Mouse (Mus musculus) 3T3-L1 (cell line): Measurements from ENCODE around the gene S100pbp.
A peak's percentile ranks its signal among the peaks of the same experiment; 100 is the strongest.

ENCODE experiments used
- DNase-seq: peaks from one replicate; pipeline ENCODE4 v3.0.0-alpha.2; 2015; ENCODE audit warnings: low read depth, low spot score

Gene S100pbp

DNA sequence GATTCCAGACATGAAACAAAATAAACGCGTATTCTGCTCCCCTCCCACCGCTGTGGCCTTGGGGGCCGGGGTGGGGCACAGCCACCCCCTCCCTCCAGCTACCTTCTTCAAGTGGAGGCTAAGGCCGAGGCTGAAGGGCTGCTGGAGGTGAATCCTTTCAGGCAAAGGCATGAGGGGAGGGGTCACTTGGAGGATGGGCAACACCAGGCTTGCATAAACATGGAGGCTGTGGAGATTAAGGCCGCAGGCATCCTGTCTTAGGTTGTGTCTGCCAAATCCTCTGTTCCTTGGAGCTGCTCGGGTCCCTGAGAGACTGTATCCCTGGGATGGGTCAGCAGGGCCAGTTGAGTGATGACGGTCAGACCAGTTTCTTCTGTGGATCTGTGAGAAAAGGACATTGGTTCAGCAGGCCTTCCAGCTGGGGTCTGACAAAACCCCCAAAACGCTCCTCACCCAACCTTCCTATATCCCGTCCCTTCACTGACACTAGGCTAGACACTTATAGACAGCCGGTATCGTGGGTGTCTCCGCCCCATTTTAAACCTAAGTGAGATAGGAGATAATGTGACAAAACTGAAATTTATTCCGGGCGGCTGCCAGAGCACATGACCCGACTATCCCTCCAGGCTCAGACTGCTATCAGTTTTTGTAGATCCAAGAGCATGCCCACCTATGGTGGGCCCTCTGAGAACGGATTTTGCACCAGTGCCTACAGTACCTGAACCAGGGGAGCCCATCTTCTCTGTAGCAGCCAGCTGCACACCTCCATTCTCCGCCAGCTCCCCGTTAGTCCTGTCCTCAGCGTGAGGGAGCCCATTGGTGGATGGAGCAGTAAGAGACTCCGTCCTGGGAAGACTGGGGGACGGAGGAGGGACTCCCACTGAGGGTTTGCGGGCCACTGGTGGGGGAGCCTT lies 31.8 kb upstream of the S100pbp start:
- DNase-seq = no peak

DNA sequence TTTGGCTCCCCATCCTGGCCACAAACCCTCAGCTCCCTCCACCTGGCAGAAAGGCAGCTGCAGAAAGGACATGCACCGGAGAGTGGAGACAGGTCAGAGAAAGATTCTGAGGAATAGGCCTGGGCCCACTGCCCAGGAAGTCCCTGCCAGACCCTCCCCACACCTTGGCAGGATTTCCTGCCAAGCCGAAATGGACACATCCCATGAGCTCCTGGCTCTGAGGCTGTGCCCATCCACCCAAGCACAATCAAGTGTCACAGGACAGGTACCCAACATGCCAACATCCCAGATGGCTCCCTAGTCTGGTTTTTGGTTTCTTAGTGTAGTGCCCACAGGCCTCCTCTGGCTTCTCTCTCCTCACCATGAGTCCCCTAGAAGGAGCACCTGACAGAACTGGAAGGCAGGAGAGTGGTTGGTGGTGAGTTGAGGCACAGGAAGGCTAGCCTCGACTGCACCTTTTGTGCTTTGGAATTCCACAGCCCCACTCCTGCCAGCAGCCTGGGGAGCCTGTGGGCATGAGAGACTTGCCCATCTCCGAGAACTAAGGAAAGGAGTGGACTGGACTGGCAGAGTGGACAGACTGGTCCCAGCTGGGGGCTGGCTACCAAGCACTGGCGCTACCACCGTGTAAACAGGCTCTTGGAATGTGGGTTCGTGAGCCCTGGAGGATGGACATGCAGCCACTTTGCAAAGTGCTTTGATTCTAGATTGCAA lies 31.0 kb upstream of the S100pbp start:
- DNase-seq = no peak

DNA sequence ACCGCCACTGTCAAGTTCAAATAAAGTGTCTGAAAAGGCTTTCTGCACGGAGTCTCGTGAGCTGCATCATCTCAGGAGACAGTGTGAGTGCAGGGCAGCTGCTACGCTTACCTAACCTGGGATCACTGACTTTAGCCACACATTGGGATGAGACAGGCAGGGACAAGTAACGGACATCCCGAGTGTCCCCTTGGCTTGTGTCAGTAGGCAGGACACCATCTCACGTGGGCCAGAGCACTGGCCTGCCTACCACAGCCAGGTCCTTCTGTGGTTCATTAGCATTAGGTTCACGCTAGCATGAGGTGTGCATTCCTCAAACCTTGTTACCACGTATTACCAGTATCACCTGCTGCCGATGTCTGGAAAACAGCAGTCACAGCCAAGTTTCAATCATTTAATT lies 29.7 kb upstream of the S100pbp start:
- no peak for DNase-seq

DNA sequence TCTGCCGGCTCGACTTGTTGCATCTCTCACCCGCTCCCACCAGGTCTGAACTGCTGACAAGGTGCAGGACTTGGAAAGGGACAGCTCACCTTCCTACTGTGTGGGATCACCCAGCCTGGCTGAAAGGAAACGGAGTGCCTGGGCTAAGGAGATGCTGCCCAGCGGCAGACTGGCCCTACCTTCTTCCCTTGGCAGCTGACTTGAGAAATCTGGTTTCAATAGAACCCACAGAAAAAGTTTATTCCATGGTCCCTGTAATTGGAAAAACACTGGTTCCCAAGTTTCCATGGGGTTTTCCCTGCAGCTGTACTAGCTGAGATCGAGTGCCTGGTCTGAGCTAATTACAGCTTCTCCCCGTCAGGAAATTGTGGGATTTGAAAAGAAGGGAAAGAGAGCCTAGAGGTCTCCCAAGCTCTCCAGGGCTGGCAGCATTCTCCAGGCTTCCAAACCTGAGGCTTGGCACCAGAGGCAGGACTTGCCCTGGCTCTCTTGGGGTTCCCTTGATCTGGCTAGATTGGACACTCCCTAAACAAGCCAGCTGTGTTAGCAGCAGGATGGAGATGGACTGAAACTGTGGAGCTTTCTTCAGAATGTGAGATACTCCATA lies 29.1 kb upstream of the S100pbp start:
- peak; percentile 42 for DNase-seq

DNA sequence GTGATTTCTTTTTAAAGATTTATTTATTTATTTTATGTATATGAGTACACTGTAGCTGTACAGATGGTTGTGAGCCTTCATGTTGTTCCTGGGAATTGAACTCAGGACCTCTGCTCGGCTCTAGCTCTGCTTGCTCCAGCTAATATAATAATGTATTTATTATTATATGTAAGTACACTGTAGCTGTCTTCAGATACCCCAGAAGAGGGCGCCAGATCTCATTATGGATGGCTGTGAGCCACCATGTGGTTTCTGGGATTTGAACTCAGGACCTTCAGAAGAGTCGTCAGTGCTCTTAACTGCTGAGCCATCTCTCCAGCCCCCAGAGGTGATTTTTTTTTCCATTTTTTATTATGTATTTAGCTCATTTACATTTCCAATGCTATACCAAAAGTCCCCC lies 23.0 kb upstream of the S100pbp start:
- DNase-seq = peak; percentile 44

DNA sequence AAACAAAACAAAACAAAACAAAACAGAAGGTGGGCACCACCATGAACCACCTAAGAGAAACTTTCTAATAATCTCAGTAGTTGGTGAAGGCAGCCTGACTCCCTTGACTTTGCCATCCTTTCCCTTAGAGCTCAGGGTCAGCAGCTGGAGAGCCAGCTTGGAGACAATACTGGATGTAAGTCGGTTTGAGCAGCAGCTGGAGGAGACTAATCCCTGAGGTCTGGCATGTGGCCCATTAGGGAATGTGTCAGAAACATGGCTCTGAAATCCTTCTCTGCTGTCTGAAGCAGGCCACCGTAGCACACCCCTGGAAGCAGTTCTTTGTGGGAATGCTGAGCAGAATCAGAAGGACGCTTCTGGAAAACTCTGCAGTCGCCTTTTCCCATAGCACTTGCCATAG lies 21.9 kb upstream of the S100pbp start:
- DNase-seq = peak; percentile 79

DNA sequence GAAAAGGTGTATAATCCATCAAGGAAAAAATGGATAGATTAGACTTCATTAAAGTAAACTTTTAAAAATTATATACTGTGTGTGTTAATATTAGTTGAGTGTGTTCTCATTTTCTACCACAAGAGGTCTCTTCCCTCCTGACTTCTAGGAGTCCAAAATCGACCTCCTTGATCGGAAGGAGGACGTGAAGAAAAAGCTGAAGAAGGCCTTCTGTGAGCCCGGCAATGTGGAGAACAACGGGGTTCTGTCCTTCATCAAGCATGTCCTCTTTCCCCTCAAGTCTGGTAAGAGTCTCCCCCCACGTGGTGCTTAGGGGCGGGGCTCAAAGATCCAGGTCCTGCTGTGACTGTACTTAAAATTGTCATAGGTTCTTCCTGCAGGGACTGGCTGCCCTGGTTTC lies 20.0 kb upstream of the S100pbp start:
- DNase-seq = peak; percentile 67

DNA sequence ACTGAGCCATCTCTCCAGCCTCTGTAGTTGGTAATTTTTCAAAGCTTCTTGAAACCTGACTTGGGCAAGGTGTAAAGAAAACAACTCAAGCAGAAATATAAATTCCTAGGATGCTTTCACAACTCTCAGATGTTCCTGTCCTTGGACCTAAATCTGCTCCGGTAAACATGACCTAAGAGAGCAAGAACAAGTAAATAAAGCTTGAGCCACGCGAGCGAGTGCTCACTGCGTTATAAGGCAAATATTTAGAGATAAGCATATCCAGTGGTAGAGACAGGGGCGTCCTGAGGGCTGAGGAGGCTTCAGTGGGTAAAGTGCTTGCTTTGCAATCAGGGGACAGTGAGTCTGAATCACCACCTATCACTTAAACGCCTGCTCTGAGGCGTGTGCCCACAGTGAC lies 17.3 kb upstream of the S100pbp start:
- no peak for DNase-seq

DNA sequence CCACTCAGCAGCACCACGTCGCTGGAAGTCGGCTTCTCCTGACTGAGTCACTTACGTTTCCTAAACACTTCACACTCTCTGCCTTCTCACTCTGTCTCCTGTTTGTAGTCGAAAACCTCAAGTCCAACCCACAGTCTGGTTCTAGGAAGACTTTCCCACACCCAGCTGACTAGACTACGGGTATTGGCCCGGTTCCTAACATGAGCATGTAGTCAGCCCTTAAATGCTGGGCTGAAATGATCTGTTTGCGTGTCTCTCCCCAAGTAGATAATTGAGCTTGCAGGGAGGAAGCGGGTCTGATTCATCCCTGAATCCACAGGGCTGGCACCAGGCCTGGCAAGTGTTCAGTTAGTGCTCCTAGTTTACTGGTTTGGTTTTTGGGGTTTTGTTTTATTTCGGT lies 15.1 kb upstream of the S100pbp start:
- peak; percentile 96 for DNase-seq

DNA sequence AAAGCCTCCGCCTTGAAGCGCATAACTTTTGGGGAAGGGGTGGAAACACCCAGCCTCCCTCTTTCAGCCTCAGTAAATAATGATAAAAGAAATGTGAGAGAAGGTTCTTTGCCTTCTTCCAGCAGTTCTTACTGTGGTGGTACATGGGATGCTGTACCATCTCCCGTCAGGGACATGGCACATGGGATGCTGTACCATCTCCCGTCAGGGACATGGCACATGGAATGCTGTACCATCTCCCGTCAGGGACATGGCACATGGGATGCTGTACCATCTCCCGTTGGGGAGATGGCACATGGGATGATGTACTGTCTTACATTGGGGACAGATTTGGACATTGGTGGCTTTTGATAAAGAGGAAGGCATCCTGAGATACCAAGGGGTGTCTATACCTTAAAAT lies 8.0 kb upstream of the S100pbp start:
- DNase-seq = no peak

DNA sequence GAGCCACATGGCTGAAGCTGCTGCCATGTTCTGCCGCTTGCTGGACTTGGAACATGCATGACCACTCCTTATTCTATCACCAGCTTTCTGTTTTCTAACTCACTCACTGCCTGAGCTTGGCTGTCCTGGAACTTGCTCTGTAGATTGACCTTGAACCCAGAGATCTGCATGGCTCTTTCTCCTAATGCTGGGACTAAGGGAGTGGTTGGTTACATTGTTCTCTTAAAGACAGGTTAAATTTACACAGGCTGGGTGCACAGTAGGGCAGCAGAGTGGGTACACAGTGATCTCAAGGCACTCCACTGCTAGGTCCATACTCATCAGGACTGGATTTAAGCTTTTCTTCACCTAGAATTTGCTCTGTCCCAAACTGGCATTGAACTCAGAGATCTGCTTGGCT lies 4.8 kb upstream of the S100pbp start:
- DNase-seq = no peak

DNA sequence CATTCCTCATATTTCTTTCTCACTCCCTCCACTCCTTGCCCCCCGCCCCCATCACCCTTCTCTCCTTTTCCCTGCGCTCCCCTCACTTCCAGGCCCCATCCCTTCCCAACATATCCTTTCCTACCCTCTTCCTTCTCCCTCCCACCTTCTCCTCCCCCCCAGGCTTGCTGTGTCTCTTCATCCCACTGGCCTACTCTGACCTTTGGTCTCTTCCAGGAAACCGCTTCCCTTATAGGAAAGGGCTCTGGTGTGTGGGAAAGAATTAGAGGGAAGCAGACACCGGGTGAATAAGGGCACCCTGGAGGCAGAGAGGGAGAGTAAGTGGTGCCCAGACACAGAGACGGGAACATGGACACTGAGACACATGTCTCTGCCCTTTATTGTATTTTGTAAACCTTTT lies 2.2 kb upstream of the S100pbp start:
- DNase-seq = no peak

DNA sequence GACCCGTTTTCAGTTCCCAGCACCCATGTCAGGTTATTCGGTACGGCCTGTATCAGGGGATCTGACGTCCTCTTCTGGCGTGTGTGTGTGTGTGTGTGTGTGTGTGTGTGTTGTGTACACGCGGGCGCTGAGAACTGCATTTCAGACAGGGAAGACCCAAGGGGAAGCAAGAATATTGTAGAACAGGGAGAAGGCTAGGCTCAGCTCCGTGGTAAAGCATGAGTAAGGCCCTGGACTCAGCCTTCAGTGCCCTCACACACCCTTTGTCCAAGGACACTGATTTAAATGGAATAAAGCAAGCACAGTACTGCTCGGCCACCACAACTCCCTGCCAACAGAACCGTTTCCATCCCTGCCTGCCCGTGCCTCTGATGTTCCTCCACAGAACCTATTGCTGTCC lies 1.0 kb upstream of the S100pbp start:
- DNase-seq = peak; percentile 43

DNA sequence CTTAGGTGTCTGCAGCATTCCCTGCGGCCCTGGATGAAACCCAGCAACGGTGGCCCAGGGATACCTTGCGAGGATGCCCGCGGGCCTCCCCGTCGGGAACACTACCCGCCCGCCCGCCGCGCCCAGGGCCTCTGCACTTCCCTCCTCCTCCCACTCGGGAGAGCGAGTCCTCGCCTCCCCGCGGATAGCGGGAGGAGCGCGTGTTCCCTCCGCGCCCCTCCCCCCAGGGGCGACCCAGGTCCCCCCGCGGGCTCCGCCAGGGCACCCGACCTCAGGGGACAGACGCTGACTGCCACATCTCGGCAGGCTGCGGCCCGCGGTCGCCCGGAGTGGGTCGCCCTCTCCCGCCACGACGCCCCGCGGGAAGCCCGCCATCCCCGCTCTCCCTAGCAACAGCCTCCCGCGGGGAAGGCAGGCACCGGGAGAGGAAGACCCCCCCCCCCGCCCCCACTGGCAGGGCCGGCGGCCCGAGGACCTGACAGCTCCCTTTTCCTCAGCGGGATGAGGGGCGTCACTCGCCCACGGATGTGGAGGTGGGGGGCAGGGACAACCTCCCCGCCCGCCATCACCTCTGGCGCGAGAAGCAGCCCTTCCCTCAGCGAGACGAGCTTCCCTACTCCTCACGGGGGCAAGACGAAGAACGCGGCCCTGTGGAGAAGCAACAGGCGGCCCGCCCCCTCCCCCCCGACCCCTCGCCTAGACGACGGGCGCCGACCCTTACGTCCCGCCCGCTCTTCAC lies 555 bp downstream of the S100pbp start:
- no peak for DNase-seq

DNA sequence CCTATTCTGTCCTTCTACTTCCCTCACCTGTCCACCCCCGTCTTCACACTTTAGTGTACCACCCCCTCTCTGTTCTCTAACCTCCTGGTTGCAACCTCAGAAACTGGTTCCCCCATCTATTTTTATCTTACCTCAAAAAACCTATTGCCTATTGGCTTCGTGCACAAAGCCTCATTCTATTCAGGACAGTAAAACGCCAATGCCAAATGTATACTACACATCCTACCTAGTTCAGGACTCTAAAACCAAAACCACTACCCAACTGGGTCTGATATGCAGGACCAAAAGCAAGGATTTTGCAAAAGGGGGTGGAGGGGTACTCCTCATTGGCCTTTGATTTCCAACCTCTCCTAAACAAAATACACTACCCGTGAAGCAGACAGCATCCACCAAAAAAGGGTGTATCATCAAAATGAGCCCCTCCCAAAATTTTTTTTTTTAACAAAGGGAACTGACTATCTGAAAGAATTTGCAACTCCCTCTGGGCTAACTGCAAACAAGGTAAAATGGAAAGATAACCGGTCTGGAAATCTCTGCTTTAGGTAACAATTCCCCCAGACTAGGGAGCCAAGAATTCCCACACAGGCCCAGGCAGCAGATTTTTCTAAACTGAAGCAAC lies 1.4 kb downstream of the S100pbp start:
- DNase-seq = no peak

DNA sequence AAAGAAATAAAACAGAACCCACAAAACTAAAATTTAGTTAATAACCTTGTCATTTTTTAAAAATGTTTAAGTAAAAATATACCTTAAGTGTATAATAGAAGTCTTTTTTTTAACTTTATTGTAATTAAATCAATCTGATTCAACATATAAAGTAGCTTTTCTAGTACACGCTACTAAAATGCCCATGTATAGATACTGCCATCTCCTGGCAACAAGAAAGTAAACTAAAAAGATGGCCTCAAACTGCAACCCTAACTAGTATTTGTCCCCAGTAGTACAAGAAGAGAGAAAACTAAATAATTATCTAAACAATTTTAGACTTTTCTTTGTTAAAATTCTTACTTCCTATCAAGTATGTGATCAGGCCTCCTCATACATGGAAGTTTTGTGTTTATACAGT lies 10.0 kb downstream of the S100pbp start:
- no peak for DNase-seq

DNA sequence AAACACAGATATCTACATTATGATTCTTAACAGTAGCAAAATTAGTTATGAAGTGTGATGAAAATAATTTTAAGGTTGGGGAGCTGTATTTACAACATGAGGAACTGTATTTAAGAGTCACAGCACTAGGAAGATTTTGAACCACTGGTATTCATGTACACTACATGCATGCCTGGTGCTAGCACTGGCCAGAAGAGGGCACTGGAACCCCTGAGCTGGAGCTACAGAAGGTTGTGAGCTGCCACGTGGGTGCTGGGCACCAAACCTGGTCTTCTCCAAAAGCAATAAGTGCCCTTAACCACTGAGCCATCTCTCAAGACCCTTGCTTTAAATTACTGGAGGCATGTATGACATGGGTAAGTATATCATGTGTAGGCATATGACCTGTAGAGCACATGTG lies 17.0 kb downstream of the S100pbp start:
- DNase-seq = peak; percentile 19

DNA sequence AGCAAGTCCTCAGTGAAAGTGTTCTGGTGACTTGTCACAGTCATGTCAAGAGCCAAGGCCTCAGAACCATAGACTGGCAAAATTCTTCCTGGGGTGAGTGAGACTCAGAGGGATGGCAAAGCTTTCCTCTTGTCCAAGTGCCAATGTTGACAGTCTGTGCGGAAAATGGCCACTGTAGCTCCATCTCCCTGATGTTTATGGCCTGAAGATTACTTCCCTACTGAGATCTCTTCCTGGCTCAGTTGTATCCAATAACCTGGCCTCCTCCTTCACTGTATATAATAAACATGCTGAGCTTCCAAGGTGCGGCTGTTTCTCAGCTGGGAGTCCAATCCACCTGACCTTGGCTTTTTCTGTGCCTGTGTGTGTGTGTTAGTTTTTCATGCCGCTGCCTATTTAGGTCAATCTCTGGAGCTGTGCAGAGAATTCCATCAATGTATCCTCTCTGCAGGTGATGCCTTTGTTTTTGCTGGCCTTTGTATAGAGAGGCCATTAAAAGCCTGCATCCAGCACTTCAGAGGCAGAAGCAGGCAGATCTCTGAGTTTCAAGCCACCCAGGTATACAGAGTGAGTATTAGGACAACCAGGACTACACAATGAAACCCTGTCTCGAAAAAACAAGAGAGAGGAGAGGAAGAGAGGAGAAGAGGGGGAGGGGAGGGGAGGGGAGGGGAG lies 27.8 kb downstream of the S100pbp start:
- no peak for DNase-seq

DNA sequence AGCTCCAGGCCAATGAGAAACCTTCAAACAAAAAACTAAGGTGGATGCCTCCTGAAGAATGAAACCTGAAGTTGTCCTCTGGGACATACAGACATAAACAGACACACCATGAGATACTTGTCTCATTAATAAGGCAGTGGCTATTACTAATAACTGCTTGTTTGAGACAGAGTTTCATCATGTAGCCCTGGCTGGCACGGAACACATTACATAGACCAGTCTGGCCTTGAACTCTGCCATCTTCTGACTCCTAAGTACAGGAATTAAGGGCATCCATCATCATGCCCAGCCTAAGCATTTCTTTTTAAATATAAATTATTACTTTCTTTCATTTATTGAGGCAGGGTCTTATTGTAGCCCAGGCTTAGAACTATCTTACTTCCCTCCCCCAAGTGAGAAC lies 28.5 kb downstream of the S100pbp start:
- DNase-seq = no peak

DNA sequence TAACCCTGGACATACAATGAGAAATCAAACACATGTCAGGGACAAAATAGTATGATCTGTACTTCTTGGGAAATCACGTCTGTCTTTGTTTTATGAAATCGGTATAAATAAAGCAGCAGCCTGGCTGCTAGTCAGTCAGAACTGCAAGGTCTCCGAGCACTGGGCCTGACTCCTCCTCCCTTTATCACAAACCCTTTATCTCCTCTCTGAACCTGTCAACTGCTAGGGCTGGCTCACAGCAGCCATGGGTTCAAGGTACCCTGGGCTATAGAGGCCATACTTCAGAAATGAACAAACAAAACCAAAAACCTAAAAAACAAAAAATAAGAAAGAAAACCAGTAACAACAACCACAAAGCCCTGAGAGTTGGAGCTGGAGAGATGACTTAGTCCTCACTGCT lies 31.0 kb downstream of the S100pbp start:
- no peak for DNase-seq

DNA sequence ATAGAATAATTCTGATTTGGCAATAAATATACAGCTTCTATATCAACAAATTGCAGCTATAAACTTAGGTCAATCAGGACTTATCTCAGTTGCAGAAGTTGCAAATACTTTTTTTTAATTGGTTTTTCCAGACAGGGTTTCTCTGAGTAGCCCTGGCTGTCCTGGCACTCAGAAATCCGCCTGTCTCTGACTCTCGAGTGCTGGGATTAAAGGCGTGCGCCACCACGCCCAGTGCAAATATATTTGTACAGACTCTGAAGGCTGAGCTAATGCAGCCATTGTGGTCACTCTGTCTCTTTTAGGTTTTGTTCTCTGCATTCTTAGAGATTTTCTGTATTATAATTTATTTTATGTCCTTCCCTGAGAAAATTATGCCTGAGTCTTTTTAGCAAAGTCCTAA lies 32.0 kb downstream of the S100pbp start:
- no peak for DNase-seq
